Mouse (Mus musculus): ENCODE data around the gene Lrba.

- no peak for TF ChIP-seq USF1 (IDR thresholded peaks at IDR 0.05; ENCODE audit: low read depth)
- TF ChIP-seq MYOD1 (IDR thresholded peaks at IDR 0.05; ENCODE audit: control insufficient read depth in 1 of 3, insufficient read length in 2 of 3, low read depth in 2 of 3) = no peak
- no peak for TF ChIP-seq MYOG (IDR thresholded peaks at IDR 0.05; ENCODE audit: control insufficient read depth in 1 of 3, insufficient read depth in 1 of 3, insufficient read length in 2 of 3, low read depth in 2 of 3)
These were observed 485.0 kb downstream of the Lrba start for GRCm38 (mm10) chr3:86709472-86709871.
